Mouse (Mus musculus): ENCODE results near the gene Sult1d1. TPM values are rescaled to one million over a fixed set of nuclear protein-coding genes. Genes with fewer than 3 reads are reported as not detected.

Sult1d1 gene
- total RNA-seq (2017) = not detected in 2 replicates

DNA sequence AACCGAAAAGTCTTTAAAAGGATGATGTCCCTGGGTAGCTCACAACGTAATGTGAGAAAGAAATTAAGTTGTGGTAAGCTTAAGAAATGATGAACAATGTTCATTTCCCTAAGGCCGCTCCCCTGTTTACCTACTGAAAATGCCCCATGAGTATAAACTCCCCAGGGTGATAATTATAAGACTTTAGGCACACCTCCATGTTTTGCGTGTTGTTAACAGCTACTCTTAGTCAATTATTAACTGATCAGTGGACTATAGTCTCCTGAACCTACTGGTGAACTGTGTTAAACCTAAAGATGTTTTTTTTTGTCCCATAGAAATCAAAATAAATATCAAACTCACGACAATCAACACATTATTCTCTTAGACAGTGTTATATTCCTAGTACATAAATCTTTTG lies at the start of gene Sult1d1:
Gene Sult1d1, minus strand, starts transcription at position 183 of the 400 bp plus-strand sequence.
- ATAC-seq (replicated peaks in 1 of 2; ENCODE audit: insufficient read depth in 1 of 2, low FRiP score in 2 of 2, low TSS enrichment in 1 of 2, low read depth in 1 of 2, poor library complexity in 2 of 2, severe bottlenecking in 2 of 2) = no peak

DNA sequence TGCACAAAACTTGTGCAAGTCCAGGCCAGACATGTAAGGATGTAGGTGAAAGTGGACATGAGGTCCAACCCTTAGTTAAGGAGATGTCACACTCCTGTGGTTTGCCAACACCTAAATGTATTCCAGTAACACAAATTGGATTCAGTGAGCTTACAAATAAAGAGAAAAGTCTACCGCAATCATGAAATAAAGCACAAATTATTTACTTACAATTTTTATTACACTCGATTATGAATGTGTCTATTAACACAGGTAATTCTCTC lies 46.2 kb upstream of the Sult1d1 start:
- no peak for ATAC-seq (replicated peaks in 1 of 2; ENCODE audit: insufficient read depth in 1 of 2, low FRiP score in 2 of 2, low TSS enrichment in 1 of 2, low read depth in 1 of 2, poor library complexity in 2 of 2, severe bottlenecking in 2 of 2)

DNA sequence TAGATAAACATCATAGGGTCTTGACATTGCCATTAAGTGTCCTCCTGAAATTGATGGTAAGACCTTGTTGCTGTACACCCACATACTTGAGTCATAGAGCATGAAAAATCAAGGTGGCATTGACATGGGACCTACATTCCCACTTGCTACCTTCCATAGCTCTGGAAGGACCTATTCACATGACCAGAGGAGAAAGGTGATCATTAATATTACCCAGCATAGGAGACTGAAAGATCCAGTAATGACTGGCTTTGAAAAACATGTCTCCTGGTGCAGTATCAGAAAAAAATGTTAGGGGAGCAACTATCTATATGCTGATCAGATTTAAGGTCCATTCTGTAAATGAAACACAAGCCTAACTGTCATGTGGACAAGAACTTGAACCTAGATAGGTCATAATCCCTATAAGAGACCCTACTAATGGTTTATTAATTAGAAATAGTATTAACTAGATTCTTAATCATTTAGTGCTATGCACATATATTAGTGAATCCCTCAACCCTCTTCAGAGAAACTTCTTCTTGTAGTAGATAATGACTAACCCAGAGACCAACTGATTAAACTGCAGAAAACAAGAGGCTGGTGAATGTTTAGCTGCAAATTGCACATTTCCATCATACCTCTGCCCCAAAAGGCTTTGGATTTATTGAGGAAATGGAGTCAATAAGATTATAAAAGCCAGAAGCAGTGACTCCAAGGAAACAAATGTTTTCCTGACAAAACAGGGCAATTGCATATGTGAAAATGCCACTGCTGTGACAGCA lies 45.7 kb upstream of the Sult1d1 start:
- ATAC-seq (replicated peaks in 1 of 2; ENCODE audit: insufficient read depth in 1 of 2, low FRiP score in 2 of 2, low TSS enrichment in 1 of 2, low read depth in 1 of 2, poor library complexity in 2 of 2, severe bottlenecking in 2 of 2) = no peak

DNA sequence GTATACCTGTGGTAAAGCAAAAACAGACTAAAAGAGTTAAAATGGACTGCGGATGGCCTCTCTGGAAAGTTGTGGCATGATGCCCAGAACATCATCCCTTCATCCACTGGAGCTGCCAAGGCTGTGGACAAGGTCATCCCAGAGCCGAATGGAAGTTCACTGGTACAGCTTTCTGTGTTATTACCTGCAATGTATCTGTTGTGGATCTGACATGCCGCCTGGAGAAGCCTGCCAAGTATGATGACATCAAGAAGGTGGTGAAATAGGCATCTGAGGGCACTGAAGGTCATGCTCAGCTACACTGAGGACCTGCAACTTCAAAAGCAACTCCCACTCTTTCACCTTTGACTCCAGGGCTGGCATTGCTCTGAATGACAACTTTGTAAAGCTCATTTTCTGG lies 32.2 kb upstream of the Sult1d1 start:
- ATAC-seq (replicated peaks in 1 of 2; ENCODE audit: insufficient read depth in 1 of 2, low FRiP score in 2 of 2, low TSS enrichment in 1 of 2, low read depth in 1 of 2, poor library complexity in 2 of 2, severe bottlenecking in 2 of 2) = no peak

DNA sequence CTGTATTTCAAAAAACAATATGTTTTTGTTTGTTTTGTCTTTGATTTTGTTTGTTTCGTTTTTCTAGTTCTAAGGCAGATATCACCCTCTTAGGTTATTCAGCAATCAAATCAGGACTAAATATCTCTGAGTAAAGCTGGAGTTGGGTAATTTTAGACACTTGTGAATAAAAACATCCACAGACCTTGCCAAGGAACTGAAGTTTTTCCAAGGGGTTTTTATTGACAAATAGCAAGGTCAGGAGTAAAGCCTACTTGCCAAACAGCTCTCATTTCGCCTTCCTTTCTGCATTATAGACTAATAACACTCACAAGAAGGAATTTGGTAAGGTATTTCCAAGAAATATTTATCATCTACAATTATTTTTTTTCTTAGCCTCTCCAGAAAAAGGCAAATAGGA lies 29.1 kb upstream of the Sult1d1 start:
- no peak for ATAC-seq (replicated peaks in 1 of 2; ENCODE audit: insufficient read depth in 1 of 2, low FRiP score in 2 of 2, low TSS enrichment in 1 of 2, low read depth in 1 of 2, poor library complexity in 2 of 2, severe bottlenecking in 2 of 2)

DNA sequence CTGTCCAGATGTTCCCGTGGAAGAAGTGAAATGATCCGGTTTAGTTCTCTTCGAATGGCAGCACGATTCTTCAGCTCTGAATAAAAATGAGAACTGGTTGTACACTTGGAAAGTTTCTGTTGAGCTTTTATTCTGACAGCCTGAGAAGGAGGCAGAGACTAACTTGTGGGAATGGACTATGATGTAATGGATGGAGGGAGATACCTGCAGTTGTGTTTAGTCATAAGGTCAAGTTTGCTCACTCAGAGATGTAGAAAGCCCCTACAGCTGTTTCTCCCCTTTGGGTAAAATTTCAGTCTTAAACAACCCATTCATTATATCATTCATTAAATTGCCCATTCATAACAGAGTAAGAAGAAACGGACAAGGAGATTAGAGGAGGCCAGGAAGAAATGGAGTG lies 22.7 kb upstream of the Sult1d1 start, which contains the start of gene Sult1e1:
Gene Sult1e1, minus strand, starts transcription at position 101 of the 400 bp plus-strand sequence.
- no peak for ATAC-seq (replicated peaks in 1 of 2; ENCODE audit: insufficient read depth in 1 of 2, low FRiP score in 2 of 2, low TSS enrichment in 1 of 2, low read depth in 1 of 2, poor library complexity in 2 of 2, severe bottlenecking in 2 of 2)

DNA sequence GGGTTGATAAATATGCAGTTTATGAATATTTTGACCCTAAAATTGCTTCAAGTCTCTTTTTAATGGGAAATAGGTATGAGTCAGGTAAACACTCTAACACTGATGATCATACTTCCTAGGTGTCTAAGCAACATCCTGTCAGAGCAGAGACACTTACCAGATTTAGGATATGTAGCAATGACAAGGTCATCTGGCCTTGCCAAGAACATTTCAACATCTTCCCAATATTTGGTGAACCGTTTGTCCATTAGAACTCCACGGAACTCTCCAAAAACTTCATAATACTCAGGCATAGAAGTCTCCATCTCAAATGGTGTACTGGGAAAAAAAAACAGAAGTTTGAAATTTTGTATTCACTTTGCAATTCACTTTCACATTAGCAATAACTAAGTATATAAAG lies 21.1 kb upstream of the Sult1d1 start:
- no peak for ATAC-seq (replicated peaks in 1 of 2; ENCODE audit: insufficient read depth in 1 of 2, low FRiP score in 2 of 2, low TSS enrichment in 1 of 2, low read depth in 1 of 2, poor library complexity in 2 of 2, severe bottlenecking in 2 of 2)

DNA sequence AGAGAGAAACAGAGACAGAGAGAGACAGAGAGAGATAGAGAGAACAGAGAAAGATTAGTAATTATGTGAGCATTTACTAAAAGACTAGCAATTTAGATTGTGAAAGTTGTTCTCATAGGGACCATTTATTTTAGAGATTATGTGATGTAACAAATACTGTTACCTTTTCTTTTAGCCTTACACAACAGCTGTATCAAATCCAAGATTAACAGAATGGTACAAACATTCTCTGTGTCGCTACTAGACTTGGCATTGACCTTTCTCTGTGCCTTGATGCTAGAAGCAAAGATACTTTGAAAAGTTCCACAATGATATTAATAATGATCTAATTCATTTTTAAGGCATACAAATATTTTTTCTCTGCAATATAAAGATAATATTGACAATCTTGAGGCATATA lies 11.6 kb upstream of the Sult1d1 start:
- no peak for ATAC-seq (replicated peaks in 1 of 2; ENCODE audit: insufficient read depth in 1 of 2, low FRiP score in 2 of 2, low TSS enrichment in 1 of 2, low read depth in 1 of 2, poor library complexity in 2 of 2, severe bottlenecking in 2 of 2)

DNA sequence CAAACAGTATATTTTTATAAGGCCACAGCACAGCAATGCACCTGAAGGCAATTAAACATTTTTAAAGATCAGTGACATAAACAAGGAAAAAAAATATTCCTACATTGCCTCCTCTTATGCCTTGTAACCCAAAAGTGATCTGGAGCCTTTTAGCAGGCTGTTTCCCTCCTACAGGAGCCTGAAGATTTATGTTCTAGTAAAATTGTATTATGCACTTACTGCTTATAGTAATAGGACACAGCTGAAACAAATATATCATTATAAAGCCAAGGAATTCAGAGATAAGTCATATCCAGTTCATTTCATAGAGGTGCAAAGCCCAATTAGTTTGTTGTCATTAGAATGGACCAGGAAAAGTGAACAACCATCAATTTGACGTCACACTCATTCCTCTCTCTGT lies 5.3 kb upstream of the Sult1d1 start:
- no peak for ATAC-seq (replicated peaks in 1 of 2; ENCODE audit: insufficient read depth in 1 of 2, low FRiP score in 2 of 2, low TSS enrichment in 1 of 2, low read depth in 1 of 2, poor library complexity in 2 of 2, severe bottlenecking in 2 of 2)

DNA sequence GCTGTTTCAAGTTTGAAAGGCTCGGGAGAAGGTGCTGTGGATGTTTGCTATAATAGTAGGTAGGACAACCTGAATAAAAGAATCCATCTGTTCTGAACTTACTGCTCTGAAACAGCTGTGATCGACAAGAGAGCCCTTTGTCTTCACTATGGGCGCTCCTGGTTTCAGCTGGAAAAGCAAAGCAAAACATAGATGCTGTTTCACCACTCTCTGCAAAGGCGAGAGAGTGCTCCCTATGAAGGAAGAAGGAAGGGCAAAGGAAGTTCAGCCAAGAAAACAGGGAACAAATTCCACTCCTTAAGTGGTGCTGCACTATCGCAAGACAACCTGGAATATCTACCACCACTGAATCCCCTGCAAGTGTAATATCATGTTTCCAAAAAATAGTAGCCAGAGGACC lies 4.7 kb upstream of the Sult1d1 start:
- no peak for ATAC-seq (replicated peaks in 1 of 2; ENCODE audit: insufficient read depth in 1 of 2, low FRiP score in 2 of 2, low TSS enrichment in 1 of 2, low read depth in 1 of 2, poor library complexity in 2 of 2, severe bottlenecking in 2 of 2)

DNA sequence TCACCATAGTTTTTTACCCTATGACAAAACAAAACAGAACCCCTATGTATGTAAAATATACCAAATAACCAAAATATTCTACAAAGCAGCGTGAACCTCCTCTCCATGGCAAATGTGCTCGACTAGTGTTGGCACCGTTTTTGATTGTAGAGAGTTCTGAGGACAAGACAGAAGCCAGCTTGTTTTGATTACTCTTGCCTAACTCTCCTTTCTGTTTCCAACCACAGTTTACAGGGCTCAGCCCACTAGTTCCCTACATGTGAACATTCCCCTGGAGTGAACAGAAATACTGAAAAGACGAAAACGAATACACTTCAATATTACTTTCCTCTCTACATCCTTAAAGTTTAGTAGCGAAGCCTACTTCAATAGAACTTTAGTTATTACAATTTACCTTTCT lies 4.0 kb upstream of the Sult1d1 start:
- no peak for ATAC-seq (replicated peaks in 1 of 2; ENCODE audit: insufficient read depth in 1 of 2, low FRiP score in 2 of 2, low TSS enrichment in 1 of 2, low read depth in 1 of 2, poor library complexity in 2 of 2, severe bottlenecking in 2 of 2)

DNA sequence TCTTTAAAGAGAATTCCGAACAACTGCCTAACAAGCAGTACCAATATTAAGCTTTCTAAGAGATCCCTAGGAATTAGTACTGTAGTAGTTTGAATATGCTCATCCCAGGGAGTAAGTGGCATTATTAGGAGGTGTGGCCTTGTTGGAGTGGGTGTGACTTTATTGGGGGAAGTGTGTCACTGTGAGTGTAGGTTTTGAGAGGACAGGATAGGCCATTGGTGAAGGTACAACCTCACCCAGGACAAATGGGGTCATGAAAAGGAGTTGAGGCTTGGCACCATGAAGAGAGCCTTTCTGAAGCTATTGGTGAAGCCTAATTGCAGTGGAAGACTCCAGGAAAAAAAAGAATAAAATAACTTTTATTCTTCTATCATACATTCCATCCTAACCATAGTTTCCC lies 1.5 kb downstream of the Sult1d1 start:
- no peak for ATAC-seq (replicated peaks in 1 of 2; ENCODE audit: insufficient read depth in 1 of 2, low FRiP score in 2 of 2, low TSS enrichment in 1 of 2, low read depth in 1 of 2, poor library complexity in 2 of 2, severe bottlenecking in 2 of 2)

DNA sequence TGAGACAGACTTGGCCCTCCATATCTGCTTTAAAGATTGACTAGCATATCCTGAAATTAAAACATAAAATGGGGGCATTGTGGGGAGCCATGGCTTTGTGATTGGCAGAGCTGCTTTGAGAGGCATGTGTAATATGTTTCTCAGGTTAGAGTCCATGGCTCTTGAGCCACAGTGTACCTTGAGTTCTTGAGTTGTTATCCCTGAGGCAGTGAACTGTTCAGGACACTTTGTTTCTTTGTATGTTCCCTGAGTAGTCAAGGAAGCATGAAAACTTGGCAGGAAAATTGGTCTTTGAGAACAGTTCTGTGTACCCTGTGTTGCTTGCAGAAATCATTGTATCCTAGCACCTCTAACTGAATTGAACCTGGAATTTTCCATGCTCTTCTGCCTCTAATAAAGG lies 5.9 kb downstream of the Sult1d1 start:
- ATAC-seq (replicated peaks in 1 of 2; ENCODE audit: insufficient read depth in 1 of 2, low FRiP score in 2 of 2, low TSS enrichment in 1 of 2, low read depth in 1 of 2, poor library complexity in 2 of 2, severe bottlenecking in 2 of 2) = no peak

DNA sequence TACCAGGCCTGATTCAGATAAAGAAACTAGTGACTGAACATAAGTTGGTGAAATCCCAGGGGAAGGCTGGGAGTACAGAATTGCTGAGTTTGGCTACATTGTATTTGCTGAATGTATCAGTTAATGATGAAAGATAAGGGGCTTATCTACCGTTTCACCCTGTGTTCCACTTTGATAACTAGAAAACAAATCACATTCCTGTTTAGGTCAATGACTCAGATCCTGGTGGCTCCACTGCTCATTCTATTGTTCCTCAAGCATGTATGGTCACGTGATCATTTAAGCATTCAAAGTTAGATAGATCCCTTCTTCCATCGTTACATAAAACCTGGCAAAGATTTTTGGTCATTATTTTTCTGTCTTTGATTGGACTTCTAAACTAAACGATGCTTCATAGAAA lies 6.3 kb downstream of the Sult1d1 start:
- ATAC-seq (replicated peaks in 1 of 2; ENCODE audit: insufficient read depth in 1 of 2, low FRiP score in 2 of 2, low TSS enrichment in 1 of 2, low read depth in 1 of 2, poor library complexity in 2 of 2, severe bottlenecking in 2 of 2) = no peak

DNA sequence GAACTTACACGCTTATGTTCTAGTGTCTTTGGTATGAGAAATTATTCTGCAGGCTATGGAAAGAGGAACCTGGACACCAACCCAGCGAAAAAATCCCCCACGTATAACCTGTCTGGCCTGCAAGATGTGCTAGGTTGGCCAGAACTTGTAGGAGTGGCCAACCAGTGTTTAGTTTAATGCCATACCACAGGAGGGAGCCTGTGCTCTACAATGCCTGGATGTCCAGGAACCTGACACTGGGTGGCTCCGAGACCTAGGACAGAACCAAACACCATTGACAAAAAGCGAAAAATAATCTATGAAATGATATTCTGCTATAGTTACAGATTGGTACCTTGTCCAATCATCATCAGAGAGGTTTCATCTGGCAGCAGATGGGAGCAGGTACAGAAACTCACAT lies 8.7 kb downstream of the Sult1d1 start:
- peak in 1 of 2 experiments; percentile 27; a peak in 1 of 4 replicates for ATAC-seq (replicated peaks in 1 of 2; ENCODE audit: insufficient read depth in 1 of 2, low FRiP score in 2 of 2, low TSS enrichment in 1 of 2, low read depth in 1 of 2, poor library complexity in 2 of 2, severe bottlenecking in 2 of 2)

DNA sequence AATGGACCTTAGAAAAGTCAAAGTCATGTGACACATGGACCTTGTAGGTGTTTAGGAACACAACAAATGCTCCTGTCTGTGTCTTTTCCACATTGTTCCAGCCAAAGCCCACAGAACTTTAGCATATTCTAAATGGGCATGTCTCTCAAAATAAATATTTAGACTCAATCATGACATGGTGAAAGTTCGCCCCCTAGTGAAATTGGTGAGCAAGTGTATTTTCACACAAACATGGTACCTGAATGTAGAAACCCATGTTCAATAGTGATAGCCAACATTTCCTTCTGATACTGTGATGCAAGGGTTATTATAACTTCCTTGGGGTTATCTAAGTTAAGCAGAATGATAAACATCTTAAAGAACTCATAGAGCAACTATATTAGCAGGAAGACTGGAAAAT lies 17.9 kb downstream of the Sult1d1 start:
- no peak for ATAC-seq (replicated peaks in 1 of 2; ENCODE audit: insufficient read depth in 1 of 2, low FRiP score in 2 of 2, low TSS enrichment in 1 of 2, low read depth in 1 of 2, poor library complexity in 2 of 2, severe bottlenecking in 2 of 2)

DNA sequence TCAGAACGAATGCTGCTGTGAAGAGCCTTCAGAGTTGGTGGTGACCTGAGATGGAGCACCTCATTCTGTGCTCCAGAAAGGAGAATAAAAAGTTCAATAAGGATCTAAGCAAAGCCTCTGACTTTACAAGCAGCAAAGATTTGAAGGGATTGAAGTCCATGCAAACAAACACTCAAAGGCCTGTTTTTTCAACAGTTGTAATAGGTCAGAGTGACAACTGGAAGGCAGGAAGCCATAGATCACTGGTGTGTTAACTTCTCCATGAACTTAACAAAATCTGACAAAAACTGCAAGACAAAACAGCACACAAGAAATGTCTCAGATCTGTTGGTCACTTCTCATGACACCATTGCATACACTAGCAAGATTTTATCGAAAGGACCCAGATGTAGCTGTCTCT lies 30.7 kb downstream of the Sult1d1 start, which contains the start of gene Sult1b1:
Gene Sult1b1, minus strand, starts transcription at position 85 of the 400 bp plus-strand sequence.
- ATAC-seq (replicated peaks in 1 of 2; ENCODE audit: insufficient read depth in 1 of 2, low FRiP score in 2 of 2, low TSS enrichment in 1 of 2, low read depth in 1 of 2, poor library complexity in 2 of 2, severe bottlenecking in 2 of 2) = no peak

DNA sequence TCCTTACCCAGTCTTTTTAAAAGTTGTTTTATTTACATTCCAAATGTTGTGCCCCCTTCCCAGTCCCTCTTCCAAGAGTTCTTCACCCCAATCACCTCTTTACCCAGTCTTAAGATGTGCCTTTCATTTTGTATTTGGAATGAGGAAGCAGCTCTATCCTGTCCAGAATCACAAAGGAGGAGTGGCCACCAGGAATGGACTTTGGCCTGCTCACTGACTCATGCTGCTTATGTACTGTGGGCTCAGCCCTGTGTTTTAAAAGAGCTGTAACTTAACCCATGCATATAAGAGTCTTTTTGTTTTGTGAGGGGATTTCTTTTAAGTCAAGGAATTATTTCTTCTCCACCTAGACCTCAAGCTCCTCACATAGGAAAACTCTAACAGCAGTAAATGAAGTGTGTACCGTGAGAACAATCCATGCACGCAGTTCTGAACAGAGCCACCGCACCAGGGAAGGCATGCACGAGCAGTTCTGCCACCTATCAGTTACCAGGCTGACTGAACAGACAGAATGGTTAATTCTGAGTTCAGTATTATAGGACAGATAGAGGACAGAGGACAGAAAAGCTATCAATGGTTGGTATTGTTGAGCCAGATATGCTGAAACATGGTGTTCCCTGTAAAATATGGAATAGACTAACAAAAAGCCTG lies 32.7 kb downstream of the Sult1d1 start:
- no peak for ATAC-seq (replicated peaks in 1 of 2; ENCODE audit: insufficient read depth in 1 of 2, low FRiP score in 2 of 2, low TSS enrichment in 1 of 2, low read depth in 1 of 2, poor library complexity in 2 of 2, severe bottlenecking in 2 of 2)

DNA sequence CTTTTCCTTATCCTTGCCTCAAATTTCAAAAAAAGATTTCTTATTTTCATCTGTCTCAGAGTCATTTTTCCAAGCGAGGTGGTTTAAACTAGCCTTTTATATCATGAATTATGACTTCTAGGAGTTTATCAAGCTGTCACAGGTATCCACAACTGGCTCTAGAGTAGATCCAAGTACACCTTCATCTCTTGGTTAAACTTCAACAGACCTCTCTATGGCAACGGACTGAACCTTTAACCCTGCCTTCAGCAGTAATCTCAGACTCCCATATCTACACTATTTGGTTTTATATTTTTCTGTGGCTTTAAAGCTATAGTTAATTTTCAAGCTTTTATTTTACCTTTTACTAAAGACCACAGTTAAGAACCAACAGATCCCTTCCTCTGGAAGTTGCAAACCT lies 36.5 kb downstream of the Sult1d1 start:
- ATAC-seq (replicated peaks in 1 of 2; ENCODE audit: insufficient read depth in 1 of 2, low FRiP score in 2 of 2, low TSS enrichment in 1 of 2, low read depth in 1 of 2, poor library complexity in 2 of 2, severe bottlenecking in 2 of 2) = no peak
